Mouse (Mus musculus) lung, adult 18-20 months (tissue): Measurements from ENCODE around the gene Nckipsd.

Experiments
- DNase-seq, 2 experiments: peaks; one replicate each; pipeline ENCODE4 v3.0.0; 2022; ENCODE audit warnings: mixed read lengths in 2 of 2

Gene Nckipsd

GRCm38 (mm10) chr9:108808163-108808665, at the start of gene Nckipsd:
TSS of gene Nckipsd (plus strand) at chr9:108808368.
- DNase-seq = peak; percentile 91 to 94

GRCm38 (mm10) chr9:108759121-108759520, 49.0 kb upstream of the Nckipsd start:
- DNase-seq = no peak

DNA sequence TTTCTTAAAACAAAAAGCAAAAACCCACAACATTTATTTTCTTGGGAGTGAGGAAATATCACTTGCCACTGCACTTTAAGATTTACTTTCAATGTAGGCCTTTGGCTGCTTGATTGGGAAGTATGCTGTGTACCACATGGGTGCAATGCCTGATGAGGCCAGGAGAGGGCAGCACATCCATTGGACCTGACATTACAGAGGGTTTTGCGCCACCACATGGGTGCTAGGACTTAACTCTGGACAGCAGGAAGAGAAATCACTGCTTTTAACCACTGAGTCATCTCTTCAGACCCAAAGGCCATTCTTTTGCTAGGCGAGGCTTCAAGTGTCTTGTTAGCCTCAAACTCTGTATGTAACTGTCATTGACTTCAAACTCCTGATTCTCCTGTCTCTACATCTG, 48.4 kb upstream of the Nckipsd start:
- DNase-seq = peak; percentile 28 to 60

DNA sequence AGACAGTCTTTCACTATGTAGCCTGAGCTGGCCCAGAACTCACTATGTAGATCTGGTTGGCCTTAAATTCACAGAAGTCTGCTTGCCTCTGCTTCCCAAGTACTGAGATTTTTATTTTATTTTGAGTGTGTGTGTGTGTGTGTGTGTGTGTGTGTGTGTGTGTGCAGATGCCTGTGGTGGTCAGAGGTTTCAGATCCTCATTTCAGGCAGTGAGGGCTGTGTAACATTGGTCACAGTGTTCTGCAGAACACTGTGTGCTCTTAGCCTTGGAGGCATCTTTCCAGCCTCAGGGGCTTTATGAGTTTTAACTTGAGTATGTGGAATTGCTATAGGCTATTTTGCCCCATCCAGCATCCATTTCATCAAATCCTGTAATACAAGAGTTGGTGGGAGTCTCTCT, 46.6 kb upstream of the Nckipsd start:
- DNase-seq = no peak

- no peak for DNase-seq
Measured at GRCm38 (mm10) chr9:108764971-108765370, 43.2 kb upstream of the Nckipsd start.

DNA sequence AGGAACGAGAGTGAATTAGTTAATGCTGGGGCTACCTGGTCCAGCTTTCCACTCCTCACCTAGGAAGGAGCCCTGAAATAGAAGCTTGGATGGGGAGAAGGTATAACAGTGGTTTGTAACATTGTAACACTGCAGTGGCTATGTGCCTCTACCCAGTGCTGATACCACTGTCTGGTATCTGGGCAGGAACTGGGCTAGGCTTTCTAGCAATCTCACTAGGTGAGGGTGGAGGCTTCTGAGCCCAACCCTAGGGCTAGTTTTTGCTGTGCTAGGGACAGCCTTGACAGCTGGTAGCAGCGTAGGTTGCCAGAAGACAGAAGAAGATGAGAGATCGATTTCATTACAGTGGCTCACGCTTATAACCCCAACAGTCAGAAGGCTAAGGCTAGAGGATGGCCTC, 31.6 kb upstream of the Nckipsd start:
- no peak for DNase-seq

GRCm38 (mm10) chr9:108777276-108777675, 30.9 kb upstream of the Nckipsd start:
- DNase-seq = no peak

- no peak for DNase-seq
Measured at GRCm38 (mm10) chr9:108780959-108781358, 27.2 kb upstream of the Nckipsd start.

- no peak for DNase-seq
Measured at GRCm38 (mm10) chr9:108781891-108782290, 26.3 kb upstream of the Nckipsd start.

- DNase-seq = no peak
Measured at GRCm38 (mm10) chr9:108782836-108783547, 25.2 kb upstream of the Nckipsd start.

GRCm38 (mm10) chr9:108783548-108784463, 24.4 kb upstream of the Nckipsd start, which contains the start of gene Ip6k2:
TSS of gene Ip6k2 (plus strand) at chr9:108783796.
- peak; percentile 96 to 98 for DNase-seq

DNA sequence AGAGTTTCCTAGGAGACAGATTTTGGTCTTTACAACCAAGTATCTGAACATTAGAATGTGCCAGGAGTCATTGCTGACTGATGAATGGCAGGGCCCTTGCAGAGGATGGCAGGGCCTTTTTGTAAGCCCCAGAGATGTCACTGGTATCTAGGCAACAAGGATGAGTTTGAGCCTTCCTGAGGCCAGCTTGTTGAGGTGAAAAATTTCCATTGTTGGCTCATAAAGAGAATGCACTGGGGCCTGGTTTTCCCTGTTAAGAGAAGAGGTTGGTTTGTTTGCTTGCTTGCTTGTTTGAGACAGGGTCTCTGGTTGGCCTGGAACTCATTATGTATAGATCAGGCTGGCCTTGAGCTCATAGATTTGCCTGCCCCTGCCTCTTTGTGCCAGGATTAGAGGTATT, 22.8 kb upstream of the Nckipsd start:
- DNase-seq = no peak

DNA sequence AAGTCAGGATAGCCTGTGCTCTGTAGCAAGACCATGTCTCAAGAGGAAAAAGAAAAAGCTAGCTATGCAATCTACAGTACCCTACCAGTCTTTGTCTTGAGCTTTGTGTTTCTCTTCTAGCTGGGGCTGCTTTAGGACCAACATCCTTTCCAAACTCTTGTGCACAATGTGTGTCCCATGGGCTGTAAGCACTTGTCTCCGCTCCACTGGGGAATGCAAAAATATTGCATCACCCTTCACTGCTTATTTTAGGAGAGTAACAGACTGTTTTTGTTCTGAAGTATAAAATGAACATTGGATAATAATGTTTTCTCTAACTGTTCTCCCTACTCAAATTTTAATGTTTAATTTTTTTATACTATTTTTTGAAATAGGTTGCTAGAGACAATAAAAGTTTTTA, 21.7 kb upstream of the Nckipsd start:
- DNase-seq = peak in 1 of 2 experiments; percentile 44

GRCm38 (mm10) chr9:108787080-108787479, 21.1 kb upstream of the Nckipsd start:
- no peak for DNase-seq

DNA sequence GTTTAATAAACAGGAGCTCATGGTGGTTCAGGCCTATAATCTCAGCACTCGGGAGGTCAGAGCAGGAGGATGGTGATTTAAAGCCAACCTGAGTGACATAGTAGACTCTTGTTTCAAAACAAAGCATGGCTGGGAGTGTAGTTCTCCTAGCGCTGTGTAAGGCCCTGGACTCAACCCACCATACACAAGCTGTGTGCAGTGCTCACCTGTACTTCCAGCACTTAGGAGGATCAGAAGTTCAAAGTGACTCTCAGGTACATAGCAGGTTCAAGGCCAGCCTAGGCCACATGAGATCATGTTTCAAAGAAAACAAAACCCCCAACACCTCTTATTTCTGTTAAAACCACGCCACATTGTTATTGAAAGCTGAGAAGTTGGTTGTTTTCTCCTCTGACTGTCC, 19.5 kb upstream of the Nckipsd start:
- DNase-seq = no peak

GRCm38 (mm10) chr9:108792307-108792706, 15.9 kb upstream of the Nckipsd start:
- DNase-seq = no peak

GRCm38 (mm10) chr9:108792730-108793129, 15.4 kb upstream of the Nckipsd start:
- DNase-seq = no peak

- DNase-seq = no peak
Measured at GRCm38 (mm10) chr9:108795281-108795680, 12.9 kb upstream of the Nckipsd start.

DNA sequence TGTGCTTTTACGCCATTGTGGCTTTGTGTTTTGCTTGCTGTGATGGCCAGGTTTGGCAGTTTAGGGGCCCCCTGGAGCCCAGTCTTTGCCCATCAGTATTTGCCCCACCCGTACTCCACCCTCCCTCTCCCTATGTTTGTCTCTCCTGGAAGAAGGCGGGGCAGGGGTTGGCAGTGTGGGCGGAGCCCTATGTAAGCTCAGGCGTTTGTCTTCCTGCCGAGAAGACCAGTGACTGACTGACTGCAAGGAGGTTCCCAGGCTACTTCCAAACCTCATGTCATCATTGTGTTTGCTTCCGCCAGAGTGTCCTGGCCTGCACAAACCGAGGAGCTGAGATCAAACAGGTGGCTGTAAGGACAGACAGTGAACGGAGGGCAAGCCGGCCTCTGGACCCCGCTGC, 12.4 kb upstream of the Nckipsd start:
- peak; percentile 86 to 91 for DNase-seq

DNA sequence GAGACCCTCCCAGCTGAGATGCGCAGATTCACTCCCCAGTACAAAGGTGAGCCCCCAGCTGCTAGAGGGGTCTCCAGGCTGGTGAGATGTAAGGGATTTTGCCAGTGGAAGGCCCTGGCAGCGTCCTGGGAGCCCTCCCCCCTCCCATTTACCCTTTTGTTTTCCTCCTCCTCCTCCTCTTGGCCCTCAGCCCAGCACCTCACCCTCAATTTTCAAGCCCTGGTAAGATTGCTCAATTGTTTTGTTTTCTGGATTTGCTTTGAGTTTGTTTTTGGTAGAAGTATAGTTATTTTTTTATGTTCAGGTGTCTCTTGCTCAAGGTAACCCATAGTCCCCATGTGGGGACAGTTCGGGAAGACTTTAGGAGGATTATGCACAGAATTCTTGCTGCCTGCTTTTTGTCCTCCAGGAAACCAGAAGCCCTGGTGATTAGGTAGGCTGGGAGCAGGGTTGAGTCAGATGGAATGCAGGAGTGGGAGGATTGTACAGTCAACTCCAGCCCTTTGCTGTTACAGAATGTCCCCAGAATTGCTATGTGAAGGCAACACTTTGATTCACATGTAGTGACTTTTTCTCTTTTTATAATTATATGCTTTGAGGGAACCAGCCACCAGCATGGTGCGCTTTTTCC, 11.7 kb upstream of the Nckipsd start:
- DNase-seq = peak; percentile 53 to 73

DNA sequence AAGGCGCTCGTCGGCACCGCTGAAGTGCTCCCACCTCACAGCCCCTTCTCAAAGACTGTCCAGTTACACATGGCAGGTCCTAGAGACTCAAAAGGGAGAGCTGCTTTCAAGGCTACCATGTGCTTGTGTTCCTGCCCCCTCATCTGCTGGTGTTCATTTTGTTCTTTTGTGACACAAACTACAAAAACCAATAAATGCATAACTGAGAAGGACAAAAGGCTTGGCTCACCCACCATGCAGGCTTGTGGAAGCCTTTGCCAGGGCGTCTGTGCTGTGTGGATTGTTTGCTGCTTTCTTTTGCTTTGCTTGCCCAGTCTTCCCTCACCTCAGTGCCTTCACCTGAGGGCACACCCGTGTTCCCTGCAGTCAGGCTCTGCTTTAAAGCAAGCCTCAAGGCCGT, 10.7 kb upstream of the Nckipsd start:
- DNase-seq = no peak

DNA sequence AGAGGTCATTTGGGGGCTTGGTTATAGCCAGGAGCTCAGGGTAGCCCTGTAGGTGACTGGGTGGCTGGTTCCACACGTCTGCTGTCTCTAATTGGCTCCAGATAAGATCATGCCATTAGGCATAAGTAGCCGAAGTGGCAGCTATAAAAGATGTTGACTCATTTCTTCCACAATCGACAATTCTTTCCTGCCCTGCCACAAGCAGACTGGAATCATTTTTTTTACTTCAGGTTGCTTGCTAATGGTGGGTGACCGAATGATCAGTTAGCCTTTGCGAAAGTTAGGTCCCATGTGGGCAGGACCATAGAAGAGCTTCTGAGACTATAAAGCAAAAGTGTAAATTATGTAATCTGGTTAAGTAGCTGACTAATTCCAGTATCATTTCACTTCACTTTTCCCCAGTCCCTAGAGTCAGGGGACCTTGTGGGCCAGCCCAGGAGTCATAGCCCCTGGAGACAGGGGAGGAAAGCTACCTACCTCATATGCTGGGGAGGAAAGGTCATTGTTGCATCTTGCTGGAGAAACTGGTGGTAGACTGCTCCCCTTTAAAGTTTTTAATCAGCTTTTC, 9.6 kb upstream of the Nckipsd start:
- DNase-seq = no peak

DNA sequence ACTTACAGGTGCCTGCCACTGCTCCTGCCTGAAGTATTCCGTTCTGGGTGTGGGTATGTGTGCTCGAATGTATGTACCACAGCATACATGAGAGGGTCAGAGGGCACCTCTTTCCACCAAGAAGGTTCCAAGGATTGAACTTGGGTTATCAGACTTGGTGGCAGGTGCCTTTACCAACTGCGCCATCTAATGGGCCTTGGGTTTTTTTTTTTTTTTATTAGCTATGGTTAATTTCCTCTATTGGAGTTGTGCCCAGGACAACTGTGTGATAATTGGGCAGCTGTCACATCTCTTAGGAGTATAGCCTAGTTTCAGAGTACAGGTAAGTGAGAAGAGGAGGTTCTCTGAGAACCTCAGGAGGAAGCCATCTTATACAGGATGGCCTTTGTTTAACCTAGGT, 8.6 kb upstream of the Nckipsd start:
- no peak for DNase-seq
